Mouse (Mus musculus) neural tube, postnatal 0 days (tissue): Measurements from ENCODE around the gene Memo1. TPM values are rescaled to one million over a fixed set of nuclear protein-coding genes. Genes with fewer than 3 reads are reported as not detected.

Source experiments
- polyA plus RNA-seq: library from polyadenylated mRNA; unstranded; fragments of >200 nt; fragmentation: Nextera tagmentation; extraction: Ambion mirVana; gene quantifications from 2 replicates; pipeline ENCODE4 v1.2.1, GENCODE M21; 2015

The Memo1 gene
- polyA plus RNA-seq = 42.2 and 43.2 TPM in 2 replicates

DNA sequence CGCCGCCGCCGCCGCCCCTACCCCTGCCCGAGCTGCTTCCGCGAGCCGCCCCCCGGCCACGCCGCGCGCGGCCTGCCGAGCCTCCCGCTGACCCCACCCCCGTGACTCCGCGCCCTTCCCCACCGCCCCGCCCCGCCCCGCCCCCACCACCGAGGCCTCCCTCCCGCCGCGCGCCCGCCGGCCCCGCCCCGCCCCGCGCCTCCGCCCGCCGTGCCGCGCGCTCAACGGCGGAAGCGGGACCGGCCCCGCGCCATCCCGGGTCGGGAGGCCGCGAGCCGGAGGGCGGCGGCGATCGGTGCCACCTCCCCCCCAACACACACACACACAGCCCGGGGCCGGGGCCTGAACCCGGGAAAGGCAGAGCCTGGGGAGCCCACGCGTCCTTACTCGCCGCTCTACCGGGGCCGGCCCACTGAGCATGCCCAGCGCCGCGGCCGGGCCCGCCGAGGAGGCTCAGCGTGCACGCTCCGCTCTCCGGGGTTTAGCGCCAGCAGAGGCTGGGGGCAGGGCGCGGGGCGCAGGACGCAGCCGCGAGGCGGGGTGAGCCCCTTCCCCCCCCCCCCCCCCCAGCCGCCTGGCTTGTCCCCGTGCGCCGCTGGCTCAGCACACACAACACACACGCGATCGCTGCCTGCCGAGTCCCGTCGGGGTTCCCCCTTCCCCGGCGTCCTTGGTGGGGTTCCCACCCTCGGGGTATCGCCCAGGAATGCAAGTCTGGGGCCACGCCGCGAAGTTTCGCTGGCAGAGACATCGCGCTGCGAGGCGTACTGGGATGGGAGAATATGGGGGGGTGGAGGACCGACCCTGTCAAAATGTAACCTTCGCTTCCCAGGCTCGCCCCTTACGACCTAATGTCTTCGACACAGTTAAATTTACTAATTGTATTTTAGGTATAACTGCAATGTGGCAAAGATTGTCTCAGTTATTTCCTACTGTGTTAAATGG is at the start of gene Memo1:
TSS of gene Memo1 (minus strand) at position 496 of the 945 bp plus-strand sequence.

DNA sequence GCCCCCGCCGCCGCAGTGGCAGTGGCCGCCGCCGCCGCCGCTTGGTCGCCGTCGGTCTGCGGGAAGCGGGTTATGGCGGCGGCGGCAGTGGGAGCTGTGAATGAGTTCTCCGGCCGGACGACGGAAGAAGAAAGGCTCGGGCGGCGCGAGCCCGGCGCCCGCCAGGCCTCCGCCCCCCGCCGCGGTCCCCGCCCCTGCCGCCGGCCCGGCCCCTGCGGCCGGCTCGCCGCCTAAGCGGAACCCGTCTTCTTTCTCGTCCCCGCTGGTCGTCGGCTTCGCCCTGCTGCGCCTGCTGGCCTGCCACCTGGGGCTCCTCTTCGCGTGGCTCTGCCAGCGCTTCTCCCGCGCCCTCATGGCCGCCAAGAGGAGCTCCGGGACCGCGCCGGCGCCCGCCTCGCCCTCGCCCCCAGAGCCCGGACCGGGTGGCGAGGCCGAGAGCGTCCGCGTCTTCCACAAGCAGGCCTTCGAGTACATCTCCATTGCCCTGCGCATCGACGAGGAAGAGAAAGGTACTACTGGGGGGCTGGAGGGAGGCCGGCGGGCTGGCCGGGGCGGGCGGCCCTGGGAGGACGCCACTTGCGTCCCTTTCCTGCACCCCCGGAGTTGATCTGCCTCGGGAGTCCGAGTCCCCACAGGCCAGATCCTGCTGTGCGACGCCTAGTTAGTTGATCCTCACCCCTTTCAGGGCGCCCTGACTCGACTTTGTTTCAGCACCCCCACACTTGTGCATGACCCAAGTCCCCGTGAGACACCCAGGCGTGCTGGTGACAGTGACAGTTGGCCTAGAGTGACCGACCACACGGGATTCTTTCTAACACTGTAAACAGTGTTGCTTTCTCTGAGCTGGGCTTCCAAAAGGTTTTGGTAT is 43.9 kb upstream of the Memo1 start, which contains the start of gene Spast:
TSS of gene Spast (plus strand) at position 51 of the 868 bp plus-strand sequence.

DNA sequence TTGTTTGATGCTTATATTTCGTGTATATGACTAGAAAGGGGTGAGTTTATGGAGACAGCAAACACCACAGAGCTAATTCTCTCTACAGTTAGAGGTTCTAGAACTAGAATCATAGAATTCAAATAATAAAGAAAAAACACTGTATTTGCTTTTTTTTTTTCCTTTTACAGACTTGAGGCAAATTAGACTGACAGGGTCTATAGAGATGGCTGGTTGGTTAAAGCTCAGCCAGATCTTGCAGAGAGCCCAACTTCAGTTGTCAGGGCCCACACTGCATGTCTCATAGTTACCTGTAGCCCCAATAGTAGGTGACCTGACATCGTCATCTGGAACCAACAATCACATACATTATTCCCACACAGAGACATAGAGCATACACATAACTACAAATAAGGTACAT is 28.5 kb upstream of the Memo1 start, which contains the start of gene Dpy30:
TSS of gene Dpy30 (minus strand) at position 101 of the 400 bp plus-strand sequence.

Other genes starting within 250 kb of the Memo1 start
- gene Srd5a2, start 247.6 kb downstream of the Memo1 start, polyA plus RNA-seq = 0.65 and 0.71 TPM in 2 replicates
- 238 and 276 TPM in 2 replicates for gene Dpy30, start 28.4 kb upstream of the Memo1 start, polyA plus RNA-seq
- 27.6 and 31.4 TPM in 2 replicates for gene Spast, start 43.5 kb upstream of the Memo1 start, polyA plus RNA-seq
- 28.3 and 30.2 TPM in 2 replicates for gene Slc30a6, start 100.1 kb upstream of the Memo1 start, polyA plus RNA-seq
- gene Nlrc4, start 163.6 kb upstream of the Memo1 start, polyA plus RNA-seq = 0.33 and 0.34 TPM in 2 replicates
- gene Yipf4, start 194.0 kb upstream of the Memo1 start, polyA plus RNA-seq = 58.1 and 69.1 TPM in 2 replicates
- gene Birc6, start 232.8 kb upstream of the Memo1 start, polyA plus RNA-seq = 87.4 and 90.8 TPM in 2 replicates